Mouse (Mus musculus) cerebellum, adult 2 months (tissue): ENCODE measurements at regions not wholly inside any gene's neighbourhood (a gene's known extent, or its start where the extent isn't known, plus 50 kb on each side); places are given as distances from the start of the nearest gene placed in this dataset.

Experiments
- DNase-seq, 2 experiments: peaks; one replicate each; pipeline ENCODE4 v3.0.0; 2021
- H3K27ac ChIP-seq: fragments of 200-500 bp; 2 replicates; pipeline ENCODE4 v1.5.1; 2012; ENCODE audit warnings: low read length, control low read depth, inconsistent platforms; ENCODE audit not compliant: insufficient read depth
- H3K27me3 ChIP-seq: fragments of 200-500 bp; 2 replicates; pipeline ENCODE4 v1.6.1; 2012; ENCODE audit warnings: inconsistent platforms, mild to moderate bottlenecking, low read length, moderate library complexity; ENCODE audit not compliant: control insufficient read depth, insufficient read depth
- H3K4me1 ChIP-seq: fragments of 200-500 bp; 2 replicates; pipeline ENCODE4 v1.6.1; 2011; ENCODE audit warnings: low read length; ENCODE audit not compliant: control insufficient read depth, insufficient read depth
- H3K4me3 ChIP-seq: fragments of 200-500 bp; replicated peaks from 2 replicates; pipeline ENCODE3; 2011; ENCODE audit warnings: mild to moderate bottlenecking, low read depth, low read length, control low read depth; ENCODE audit not compliant: insufficient read depth
- CTCF ChIP-seq: fragments of 200-500 bp; IDR thresholded peaks from 2 replicates; pipeline ENCODE4 v1.5.1; 2011; ENCODE audit warnings: low read depth, mild to moderate bottlenecking, control low read depth, low read length, moderate library complexity, borderline replicate concordance; ENCODE audit not compliant: insufficient read depth
- POLR2A ChIP-seq: fragments of 200-500 bp; IDR thresholded peaks from 2 replicates; pipeline ENCODE4 v1.6.1; 2011; ENCODE audit warnings: low read length, control low read depth, borderline replicate concordance; ENCODE audit not compliant: insufficient read depth
- WGBS: fragments of 180-500 bp; shearing (Covaris S2); methylation state at CpG from one replicate; pipeline ENCODE4 v1.1.7; 2018; 5-methylcytosine and 5-hydroxymethylcytosine counted together

DNA sequence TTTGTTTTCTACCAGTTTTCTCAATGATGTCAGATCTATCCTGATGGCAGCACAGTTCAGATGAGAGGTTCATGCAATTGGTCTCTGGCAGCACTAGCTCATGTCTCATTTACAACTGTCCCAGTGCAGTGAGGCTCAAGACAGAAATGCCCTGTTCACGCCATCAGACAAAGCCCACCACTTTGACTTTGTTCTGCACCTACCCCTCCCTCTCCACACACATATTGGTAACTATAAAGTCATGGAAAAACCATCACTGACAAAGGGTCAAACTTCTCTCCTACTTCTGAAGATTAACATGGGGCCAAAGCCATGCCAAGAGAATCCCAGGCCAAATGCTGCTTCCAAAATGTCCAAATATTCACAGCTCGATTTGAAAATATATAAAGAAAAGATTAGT is 302.7 kb downstream of the Slc30a10 start:
- no peak overlapping the region for H3K27ac ChIP-seq
- WGBS: 73% methylated on average over 2 of the region's 2 CpGs
- DNase-seq: no peak
- H3K4me1 ChIP-seq: no peaks in the 10 kb centered on the region
- no peak overlapping the region for H3K4me3 ChIP-seq
- TF ChIP-seq POLR2A (no peak), CTCF (no peak)
- no peaks in the 10 kb centered on the region for H3K27me3 ChIP-seq

DNA sequence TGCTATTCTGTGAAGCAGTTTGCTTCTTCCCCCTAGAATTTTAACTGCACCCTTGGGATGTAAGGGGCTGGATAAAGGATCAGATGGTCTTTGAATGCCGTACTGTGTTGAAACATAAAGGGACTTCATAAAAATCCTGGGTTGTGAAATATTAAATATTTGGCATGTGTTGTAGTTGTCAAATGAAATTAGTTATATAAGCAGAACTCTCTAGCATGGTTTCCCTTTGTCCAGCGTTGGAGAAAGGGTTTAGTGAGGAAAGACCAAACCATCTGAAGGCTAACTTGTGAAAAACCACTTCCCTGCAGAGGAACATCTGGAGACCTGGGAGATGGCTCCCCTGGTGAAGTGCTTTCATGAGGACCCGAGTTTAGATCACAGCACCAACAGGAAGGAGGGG is 319.6 kb downstream of the Slc30a10 start:
- H3K27ac ChIP-seq: no peak overlapping the region
- WGBS: 29% methylated on average over 3 of the region's 3 CpGs
- H3K27me3 ChIP-seq: no peaks in the 10 kb centered on the region
- DNase-seq: no peak
- no peak overlapping the region for H3K4me3 ChIP-seq
- TF ChIP-seq POLR2A: no peak
- no peak for TF ChIP-seq CTCF
- no peaks in the 10 kb centered on the region for H3K4me1 ChIP-seq

DNA sequence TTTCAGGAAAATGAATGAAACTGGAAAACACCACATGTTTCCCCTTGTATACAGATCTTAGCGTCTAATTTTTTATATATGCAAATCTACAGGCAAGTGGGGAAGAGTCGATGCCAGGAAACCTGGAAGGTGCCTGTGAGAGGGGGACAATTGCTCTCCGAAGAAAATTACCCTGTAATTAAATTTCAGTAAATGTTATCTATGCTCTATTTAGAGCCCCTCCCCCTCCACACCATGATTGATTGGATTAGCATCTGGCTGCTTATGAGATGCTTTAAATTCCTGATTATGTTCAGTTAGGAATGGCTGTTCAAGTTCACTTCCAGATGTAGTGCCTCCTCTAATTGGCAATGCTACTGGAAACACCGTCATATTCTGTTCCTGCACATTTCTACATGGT is 325.0 kb downstream of the Slc30a10 start:
- Histone ChIP-seq H3K4me1 (no peaks in the 10 kb centered on the region), H3K4me3 (no peak overlapping the region), H3K27ac (no peak overlapping the region), H3K27me3 (no peaks in the 10 kb centered on the region)
- no peak for DNase-seq
- no peak for TF ChIP-seq POLR2A
- no peak for TF ChIP-seq CTCF
- WGBS: 65% methylated on average over 4 of the region's 4 CpGs

DNA sequence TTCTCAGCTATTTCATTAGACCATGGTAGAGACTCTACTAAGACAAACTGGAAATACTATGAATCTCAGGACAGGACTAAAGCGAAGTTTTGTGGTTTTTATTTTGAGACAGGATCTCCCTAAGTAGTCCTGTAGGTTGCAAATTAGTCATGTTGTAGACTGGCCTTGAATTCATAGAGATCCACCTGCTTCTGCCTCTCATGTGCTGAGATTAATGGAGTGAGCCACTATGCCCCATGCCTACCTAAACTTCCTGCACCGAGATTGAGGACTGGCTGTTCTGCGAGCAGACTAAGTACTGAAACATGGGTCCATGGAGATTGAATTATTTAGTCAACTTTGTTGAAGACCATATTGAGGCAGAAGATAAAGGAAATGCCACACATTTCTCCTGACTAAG is 315.0 kb downstream of the Lyplal1 start:
- TF ChIP-seq POLR2A (no peak), CTCF (no peak)
- H3K4me3 ChIP-seq: no peak overlapping the region
- DNase-seq: no peak
- H3K4me1 ChIP-seq: no peaks in the 10 kb centered on the region
- no peak overlapping the region for H3K27ac ChIP-seq
- WGBS: 90% methylated on average over 3 of the region's 3 CpGs
- H3K27me3 ChIP-seq: no peaks in the 10 kb centered on the region

DNA sequence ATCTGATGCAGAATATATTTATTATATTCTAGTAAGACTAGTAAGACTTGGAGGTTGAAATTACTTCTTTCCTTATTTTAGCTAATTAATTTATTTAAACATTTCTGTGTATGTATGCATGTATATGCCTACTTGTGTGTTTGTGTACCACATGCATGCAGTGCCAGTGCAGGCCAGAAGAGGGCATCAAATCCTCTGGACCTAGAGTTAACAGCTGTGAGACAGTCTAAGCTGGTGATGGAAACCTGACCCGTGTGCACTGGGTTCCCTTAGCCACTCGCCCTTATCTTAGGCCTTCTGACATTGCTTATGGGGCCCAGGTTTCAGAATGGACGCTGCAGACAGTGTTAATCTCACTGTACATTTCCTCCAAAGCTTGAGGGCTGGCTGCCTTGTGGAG is 302.2 kb downstream of the Lyplal1 start:
- TF ChIP-seq CTCF (no peak), POLR2A (no peak)
- H3K27ac ChIP-seq: no peak overlapping the region
- 92% methylated on average over 3 of the region's 3 CpGs for WGBS

DNA sequence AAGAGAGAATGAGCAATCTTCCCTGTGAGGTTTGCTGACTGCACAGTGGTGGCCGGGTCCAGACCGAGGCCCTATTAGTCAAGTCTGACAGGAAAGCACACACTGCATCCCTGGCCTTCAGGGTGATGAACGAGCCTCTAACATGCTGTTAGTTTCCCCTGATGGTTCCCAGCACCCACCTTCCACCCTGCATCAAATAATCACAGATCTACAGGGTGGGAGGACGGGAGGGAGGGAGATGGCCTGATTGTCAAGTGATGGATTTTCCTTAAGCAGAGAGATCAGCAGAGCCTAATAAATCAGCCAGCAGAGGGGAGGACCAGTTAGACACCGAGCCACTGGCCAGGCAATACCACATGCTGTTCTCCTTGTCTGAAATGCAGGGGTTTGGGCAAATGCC is 298.1 kb downstream of the Lyplal1 start:
- no peak overlapping the region for H3K27ac ChIP-seq
- no peaks in the 10 kb centered on the region for H3K4me1 ChIP-seq
- no peak overlapping the region for H3K4me3 ChIP-seq
- DNase-seq: no peak
- TF ChIP-seq POLR2A: no peak
- TF ChIP-seq CTCF: no peak
- H3K27me3 ChIP-seq: no peaks in the 10 kb centered on the region
- WGBS: 42% methylated on average over 5 of the region's 5 CpGs

More for the DNA sequence above, 302.2 kb downstream of the Lyplal1 start:
- Histone ChIP-seq H3K4me3 (no peak overlapping the region), H3K27me3 (no peaks in the 10 kb centered on the region), H3K4me1 (no peaks in the 10 kb centered on the region)
- DNase-seq: no peak

DNA sequence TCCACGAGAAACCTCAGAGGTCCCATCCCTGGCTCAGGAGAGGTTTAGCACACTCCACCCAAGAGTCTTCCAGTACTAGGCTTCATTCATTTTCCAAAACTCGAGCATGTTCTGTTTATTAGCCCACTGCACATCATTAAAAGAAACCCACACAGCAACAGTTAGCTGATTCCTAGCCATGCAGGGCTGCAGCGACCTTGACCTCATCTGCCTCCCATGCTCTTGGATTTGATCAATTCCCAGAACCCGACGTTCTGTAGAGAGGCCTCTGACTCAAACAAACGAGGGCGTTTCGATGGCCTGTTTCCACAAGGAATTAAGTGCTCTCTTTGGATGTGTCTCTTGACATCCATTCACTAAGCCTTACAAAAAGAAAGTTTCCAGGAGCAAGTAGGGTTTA is 294.9 kb downstream of the Lyplal1 start:
- WGBS: 84% methylated on average over 8 of the region's 8 CpGs
- Histone ChIP-seq H3K4me3 (no peak overlapping the region), H3K27me3 (no peaks in the 10 kb centered on the region), H3K27ac (no peak overlapping the region), H3K4me1 (no peaks in the 10 kb centered on the region)
- no peak for TF ChIP-seq POLR2A
- TF ChIP-seq CTCF: no peak
- DNase-seq: no peak

DNA sequence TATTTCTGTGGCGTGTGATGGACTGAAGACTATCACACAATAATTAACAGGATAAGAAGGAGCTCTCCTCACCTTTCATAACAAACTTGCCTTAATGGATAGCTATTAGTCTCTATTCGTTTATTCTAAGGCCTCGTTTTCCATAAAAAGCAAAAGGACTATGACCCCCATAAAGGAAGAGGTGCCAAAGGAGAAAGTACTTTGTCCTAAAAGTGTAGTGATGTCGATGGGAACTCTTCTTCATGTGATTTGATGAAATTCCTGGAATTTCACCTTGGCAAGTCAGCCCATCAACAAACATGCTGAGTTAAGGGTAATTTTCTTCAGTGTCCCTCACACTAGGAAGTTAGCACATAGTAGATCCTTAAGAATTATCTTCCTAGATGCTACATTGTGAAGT is 293.9 kb downstream of the Lyplal1 start:
- no peak overlapping the region for H3K4me3 ChIP-seq
- H3K27me3 ChIP-seq: no peaks in the 10 kb centered on the region
- WGBS: 88% methylated on average over 4 of the region's 4 CpGs
- no peaks in the 10 kb centered on the region for H3K4me1 ChIP-seq
- DNase-seq: no peak
- H3K27ac ChIP-seq: no peak overlapping the region
- no peak for TF ChIP-seq CTCF
